Mouse (Mus musculus) megakaryocyte, embryonic 14.5 days (primary cell): Measurements from ENCODE around the gene Arhgap25.
"Not testable (repeated sequence)": the region's sequence is repeated elsewhere in the genome, so short reads cannot be mapped to it uniquely, and the experiment has no call there.

Source experiments
- FLI1 ChIP-seq: IDR thresholded peaks from 2 replicates; pipeline ENCODE4 v1.6.1; 2012; ENCODE audit warnings: low read length, inconsistent platforms, mixed read lengths
- GATA1 ChIP-seq: IDR thresholded peaks from 3 replicates; pipeline ENCODE4 v1.6.1; 2012; ENCODE audit warnings: mixed read lengths, low read length, inconsistent platforms, borderline replicate concordance

DNA sequence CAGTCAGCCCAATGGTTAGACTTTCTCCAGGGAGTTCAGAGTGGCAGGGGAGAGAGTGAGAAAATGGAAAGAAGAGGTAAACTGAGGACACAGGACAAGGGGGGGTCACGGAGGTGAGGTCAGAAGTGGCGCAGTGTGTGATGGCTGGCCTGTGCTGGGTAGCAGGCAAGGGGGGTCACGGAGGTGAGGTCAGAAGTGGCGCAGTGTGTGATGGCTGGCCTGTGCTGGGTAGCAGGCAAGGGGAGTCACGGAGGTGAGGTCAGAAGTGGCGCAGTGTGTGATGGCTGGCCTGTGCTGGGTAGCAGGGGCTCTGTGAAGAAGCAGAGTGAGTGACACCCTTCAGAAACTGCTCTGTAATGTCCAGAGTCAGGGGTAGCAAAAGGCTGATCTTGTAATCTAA, 11.4 kb downstream of the Arhgap25 start:
- not testable (repeated sequence) for TF ChIP-seq GATA1, FLI1
